Mouse (Mus musculus) heart, adult 2 months (tissue): Measurements from ENCODE around the gene Myzap.

Source experiments
- CTCF ChIP-seq: fragments of 200-600 bp; IDR thresholded peaks from 2 replicates; pipeline ENCODE4 v1.8.1; 2022; ENCODE audit warnings: antibody characterized with exemption, mild to moderate bottlenecking, moderate library complexity
- EP300 ChIP-seq: fragments of 200-500 bp; IDR thresholded peaks from 2 replicates; pipeline ENCODE4 v1.6.1; 2011; ENCODE audit warnings: low read depth, low read length, control low read depth; ENCODE audit not compliant: insufficient read depth
- POLR2A ChIP-seq: fragments of 200-500 bp; IDR thresholded peaks from 2 replicates; pipeline ENCODE4 v1.6.1; 2011; ENCODE audit warnings: mild to moderate bottlenecking, low read depth, low read length, control low read depth; ENCODE audit not compliant: insufficient read depth

GRCm38 (mm10) chr9:71466111-71466510 lies 126.0 kb downstream of the Myzap start:
- TF ChIP-seq CTCF: peak; percentile 76
- TF ChIP-seq POLR2A: no peak
- TF ChIP-seq EP300: no peak
